Mouse (Mus musculus): ENCODE results near the gene Apod.
"Not testable (repeated sequence)": the region's sequence is repeated elsewhere in the genome, so short reads cannot be mapped to it uniquely, and the experiment has no call there.

The Apod gene

DNA sequence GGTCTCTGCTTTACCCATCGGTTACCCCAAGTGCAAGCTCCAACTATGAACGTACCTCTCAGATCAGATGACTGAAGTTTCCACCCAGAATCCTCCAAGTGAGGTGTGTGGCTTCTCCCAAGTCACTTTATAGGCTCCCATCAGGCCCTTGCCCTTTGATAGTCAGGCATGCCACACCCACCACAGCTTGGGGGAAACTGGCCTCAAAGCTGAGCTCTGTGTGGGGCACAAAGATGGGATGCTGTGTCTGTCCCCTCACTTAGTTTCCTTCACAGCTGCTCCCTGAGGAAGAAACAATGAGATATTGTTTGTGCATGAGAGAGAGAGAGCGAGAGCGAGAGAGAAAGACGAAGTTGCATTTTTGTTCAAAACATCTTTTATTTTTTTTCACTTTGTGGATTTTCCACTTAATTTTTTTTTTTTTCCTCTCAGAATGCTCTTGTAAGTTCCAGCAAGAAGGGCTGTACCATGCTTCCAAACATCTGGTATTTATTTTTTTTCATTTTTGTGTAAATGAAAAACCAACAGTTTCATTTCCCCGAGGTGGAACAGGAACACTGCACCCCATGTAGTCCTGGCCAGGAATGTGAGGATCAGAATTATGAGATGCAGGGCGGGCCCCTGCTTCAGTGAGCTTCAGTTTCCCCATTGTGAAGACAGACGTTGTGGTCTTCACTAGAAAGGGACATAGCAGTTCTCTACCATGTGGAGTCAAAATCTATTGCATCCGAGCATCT is at the start of gene Apod:
Gene Apod (minus strand): TSS at position 312 of the 737 bp plus-strand sequence.
- no peak for DNase-seq (ENCODE audit: low read depth in 2 of 2, low spot score in 2 of 2)

GRCm38 (mm10) chr16:31363685-31364436 is 49.3 kb upstream of the Apod start:
- no peak for DNase-seq (ENCODE audit: low read depth in 2 of 2, low spot score in 2 of 2)

DNA sequence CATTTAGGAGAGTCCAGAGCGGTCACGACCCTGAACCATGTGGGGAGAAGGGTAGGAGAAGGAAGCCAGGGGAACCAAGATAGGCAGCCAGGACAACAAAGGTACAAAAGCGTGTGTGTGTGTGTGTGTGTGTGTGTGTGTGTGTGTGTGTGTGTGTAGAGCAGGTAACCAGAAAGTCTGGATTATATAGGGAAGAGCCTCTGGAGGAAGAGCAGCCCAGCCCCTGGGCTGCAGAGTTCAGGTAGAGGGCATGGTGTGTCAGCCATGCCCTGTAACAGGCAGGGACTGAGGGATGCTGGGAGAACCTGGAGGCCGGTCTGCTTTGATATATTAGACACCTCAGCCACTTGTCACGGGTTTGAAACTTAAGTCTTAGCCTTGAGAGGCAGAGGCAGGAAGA is 44.9 kb upstream of the Apod start:
- DNase-seq (ENCODE audit: low read depth in 2 of 2, low spot score in 2 of 2) = no peak

DNA sequence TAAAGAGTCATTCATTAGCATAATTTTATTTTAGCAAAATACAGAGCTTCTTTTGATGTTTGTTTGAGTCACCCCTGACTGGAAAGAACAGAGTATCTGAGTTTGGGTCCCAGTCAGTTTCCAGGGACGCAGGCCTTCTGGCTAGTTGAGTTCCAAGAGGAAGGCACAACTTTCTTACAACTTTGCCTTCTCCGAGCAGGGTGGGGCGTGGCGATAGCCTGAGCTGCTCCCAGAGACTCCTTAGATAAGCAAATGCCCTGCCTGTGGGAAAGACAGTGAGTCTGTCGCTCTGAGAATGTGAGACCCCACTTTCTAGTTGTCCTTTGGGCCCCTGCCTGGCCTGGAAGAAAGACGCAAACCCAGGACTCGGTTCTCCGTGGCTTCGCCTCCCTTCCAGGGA is 44.4 kb upstream of the Apod start:
- DNase-seq (ENCODE audit: low read depth in 2 of 2, low spot score in 2 of 2) = no peak

- DNase-seq (ENCODE audit: low read depth in 2 of 2, low spot score in 2 of 2) = no peak
These were observed 44.0 kb upstream of the Apod start for GRCm38 (mm10) chr16:31358576-31358975.

DNA sequence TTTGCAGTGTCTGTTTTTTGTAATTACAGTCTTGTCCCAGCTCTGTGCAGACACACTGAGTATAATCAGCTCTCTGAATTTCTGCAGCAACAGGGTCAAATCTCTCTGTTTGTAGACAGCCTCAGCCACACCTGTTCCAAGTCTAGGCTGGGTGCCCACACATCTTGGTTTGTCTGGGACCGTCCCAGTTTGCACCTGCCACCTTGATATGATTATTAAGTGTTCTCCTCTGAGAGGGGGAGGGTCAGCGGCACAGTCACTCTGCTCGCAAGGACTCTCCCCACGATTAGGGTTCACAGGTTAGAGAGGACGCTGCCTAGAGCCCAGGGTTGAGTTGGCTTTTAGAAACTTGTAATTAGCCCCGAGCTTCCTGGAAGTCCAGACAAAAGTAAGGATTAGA is 41.3 kb upstream of the Apod start:
- no peak for DNase-seq (ENCODE audit: low read depth in 2 of 2, low spot score in 2 of 2)

GRCm38 (mm10) chr16:31354341-31355329 is 40.0 kb upstream of the Apod start:
- DNase-seq (ENCODE audit: low read depth in 2 of 2, low spot score in 2 of 2) = peak; percentile 49 to 72

GRCm38 (mm10) chr16:31352996-31353395 is 38.4 kb upstream of the Apod start:
- no peak for DNase-seq (ENCODE audit: low read depth in 2 of 2, low spot score in 2 of 2)

GRCm38 (mm10) chr16:31347581-31347980 is 33.0 kb upstream of the Apod start:
- DNase-seq (ENCODE audit: low read depth in 2 of 2, low spot score in 2 of 2) = no peak

GRCm38 (mm10) chr16:31342966-31343365 is 28.4 kb upstream of the Apod start:
- DNase-seq (ENCODE audit: low read depth in 2 of 2, low spot score in 2 of 2) = no peak

- DNase-seq (ENCODE audit: low read depth in 2 of 2, low spot score in 2 of 2) = no peak
These were observed 27.9 kb upstream of the Apod start for GRCm38 (mm10) chr16:31342556-31342955.

DNA sequence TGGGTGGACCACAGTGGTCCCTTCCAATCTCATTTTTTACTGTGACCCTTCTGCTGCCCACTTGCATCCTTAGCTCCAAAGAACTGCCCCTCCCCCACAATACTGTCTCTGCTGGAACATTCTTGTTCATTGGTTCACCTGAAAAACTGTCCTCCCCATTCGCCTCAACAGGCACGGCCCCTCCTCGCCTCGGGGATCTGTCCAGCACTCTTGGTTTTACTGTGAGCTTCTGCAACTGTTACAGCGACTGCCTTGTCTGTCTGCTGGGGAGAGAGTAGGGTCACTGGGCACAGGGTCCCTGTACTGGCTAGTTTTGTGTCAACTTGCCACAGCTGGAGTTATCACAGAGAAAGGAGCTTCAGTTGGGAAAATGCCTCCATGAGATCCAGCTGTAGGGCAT is 24.7 kb upstream of the Apod start:
- DNase-seq (ENCODE audit: low read depth in 2 of 2, low spot score in 2 of 2) = no peak

DNA sequence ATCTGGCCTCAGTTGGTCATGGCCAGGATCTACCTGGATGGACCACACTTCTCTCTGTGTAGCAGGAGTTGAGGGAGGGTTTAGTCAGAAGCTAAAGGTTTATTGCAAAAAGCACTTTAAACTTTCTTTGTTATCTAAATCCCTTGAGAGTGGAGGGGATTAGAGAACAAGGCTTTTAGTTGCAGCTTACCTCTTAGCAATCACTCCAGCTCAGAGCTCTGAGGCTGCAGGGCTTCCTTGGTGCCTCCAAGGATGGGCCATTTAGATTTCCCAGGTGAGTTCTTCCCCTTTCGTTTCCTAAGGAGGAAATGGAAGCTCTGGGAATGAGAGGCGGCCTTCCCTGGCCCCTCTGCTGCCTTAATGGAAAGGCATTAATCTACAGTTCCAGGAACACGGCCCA is 23.3 kb upstream of the Apod start:
- DNase-seq (ENCODE audit: low read depth in 2 of 2, low spot score in 2 of 2) = no peak

DNA sequence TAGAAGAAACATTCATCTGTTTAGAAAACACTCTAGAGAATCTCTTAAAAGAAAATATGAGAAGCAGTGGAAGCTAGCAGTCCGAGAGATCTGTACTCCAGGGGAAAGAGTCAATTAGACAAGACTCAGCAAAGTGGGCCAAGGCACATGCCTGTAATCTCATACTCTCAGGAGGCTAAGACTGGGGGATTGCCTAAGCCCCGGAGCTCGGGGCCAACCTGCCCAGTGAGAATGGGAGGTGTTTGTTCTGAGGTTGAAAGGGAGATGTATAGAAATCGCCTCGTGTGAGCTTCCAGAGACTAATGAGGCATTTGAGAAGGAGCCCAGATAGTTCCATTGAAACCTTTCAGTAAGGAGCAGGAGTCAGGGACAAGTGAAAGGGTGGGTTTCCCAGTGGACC is 20.2 kb upstream of the Apod start:
- no peak for DNase-seq (ENCODE audit: low read depth in 2 of 2, low spot score in 2 of 2)

DNA sequence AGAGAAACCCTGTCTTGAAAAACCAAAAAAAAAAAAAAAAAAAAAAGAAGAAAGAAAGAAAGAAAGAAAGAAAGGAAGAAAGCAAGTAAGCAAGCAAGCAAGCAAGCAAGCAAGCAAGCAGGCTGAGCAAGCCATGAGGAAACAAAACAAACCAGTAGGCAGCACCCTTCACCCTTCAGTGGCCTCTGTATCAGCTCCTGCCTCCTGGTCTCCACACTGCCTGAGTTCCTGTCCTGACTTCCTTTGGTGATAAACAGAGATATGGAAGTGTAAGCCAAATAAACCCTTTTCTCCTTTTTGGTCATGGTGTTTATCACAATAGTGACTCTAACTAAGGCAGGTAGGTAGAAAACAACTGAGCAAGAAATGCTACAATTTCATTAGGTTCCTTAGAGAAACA is 18.0 kb upstream of the Apod start:
- no peak for DNase-seq (ENCODE audit: low read depth in 2 of 2, low spot score in 2 of 2)

GRCm38 (mm10) chr16:31330970-31331369 is 16.4 kb upstream of the Apod start:
- not testable (repeated sequence) for DNase-seq (ENCODE audit: low read depth in 2 of 2, low spot score in 2 of 2)

DNA sequence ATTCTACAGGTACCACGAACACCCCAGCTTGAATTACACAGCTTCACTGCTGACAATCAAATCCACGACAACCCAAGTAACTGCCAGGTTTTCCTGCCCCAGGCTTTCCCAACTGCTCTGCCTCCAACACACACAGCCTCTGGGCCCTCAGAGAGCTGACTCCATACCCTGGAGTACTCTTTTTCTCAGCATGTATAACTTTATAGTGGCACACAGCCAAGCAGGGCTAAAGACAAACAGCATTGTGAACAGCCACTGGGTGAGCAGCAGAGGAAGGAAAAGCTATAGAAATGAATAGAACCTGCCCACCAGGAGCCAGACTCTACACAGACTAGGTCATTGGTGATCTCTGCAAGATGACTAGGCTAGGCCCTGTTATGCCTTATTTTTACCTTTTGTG is 15.1 kb upstream of the Apod start:
- DNase-seq (ENCODE audit: low read depth in 2 of 2, low spot score in 2 of 2) = no peak

DNA sequence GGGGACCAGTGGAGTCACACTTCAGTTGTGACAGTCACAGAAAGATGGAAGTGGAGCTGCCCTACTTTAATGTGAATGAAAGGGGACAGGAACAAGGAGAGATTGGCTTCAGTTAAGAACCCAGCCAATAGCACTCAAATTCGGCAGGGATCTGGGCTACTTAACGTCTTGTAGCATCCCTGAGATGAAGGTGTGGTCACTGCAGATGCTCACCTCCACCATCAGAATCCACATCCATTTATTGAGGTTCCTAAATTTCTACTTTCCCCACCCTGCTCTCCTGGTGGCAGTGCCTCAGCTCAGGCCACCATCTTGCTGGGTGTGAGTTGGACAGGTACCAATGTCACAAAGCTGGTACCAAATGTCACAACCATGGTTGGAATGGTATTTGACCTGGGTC is 13.3 kb upstream of the Apod start:
- DNase-seq (ENCODE audit: low read depth in 2 of 2, low spot score in 2 of 2) = no peak

- DNase-seq (ENCODE audit: low read depth in 2 of 2, low spot score in 2 of 2) = no peak
These were observed 12.8 kb upstream of the Apod start for GRCm38 (mm10) chr16:31327430-31327829.

DNA sequence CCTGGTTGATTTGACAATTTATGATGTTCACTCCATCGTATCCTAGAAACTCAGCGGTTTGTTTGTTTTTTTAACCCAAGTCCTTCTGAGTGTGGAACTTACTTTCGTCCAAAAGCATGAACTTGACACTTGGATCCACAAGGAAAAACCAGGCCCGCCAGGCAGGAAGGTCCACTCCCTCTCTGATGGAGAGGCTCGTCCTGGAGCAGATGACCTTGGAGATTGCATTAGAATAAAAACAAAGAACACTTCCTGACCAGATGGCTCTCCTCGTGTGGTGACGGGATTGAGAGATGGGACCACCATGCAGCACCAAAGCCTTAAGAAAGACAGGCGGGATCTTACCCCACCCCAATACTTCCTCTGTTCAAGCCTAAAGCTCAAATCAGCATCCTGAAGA is 12.1 kb upstream of the Apod start:
- DNase-seq (ENCODE audit: low read depth in 2 of 2, low spot score in 2 of 2) = no peak

DNA sequence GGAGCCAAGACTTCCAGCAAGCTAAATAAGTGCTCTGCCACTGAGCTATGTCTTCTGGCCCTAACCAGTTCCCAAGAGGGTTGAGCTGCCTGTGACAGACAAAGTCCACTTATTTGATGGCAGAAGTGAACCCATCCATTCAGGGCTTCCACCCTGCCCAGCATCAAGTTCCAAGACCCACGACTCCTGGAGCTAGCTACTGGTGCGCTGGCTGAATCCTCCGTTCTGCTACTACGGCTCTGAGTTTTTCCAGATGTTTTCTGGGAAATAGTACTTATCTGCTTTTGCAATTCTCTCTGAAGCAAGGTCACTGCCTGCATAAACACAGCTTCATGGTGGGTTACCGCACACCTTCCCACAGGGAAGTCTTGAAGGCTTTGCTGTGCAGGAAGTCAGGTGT is 11.4 kb upstream of the Apod start:
- no peak for DNase-seq (ENCODE audit: low read depth in 2 of 2, low spot score in 2 of 2)

GRCm38 (mm10) chr16:31325120-31325519 is 10.5 kb upstream of the Apod start:
- DNase-seq (ENCODE audit: low read depth in 2 of 2, low spot score in 2 of 2) = no peak

All from CD8-positive naive resting alpha-beta T cell, adult 2 months (primary cell).